Mouse (Mus musculus): ENCODE data around the gene Col26a1.
A peak's percentile ranks its signal among the peaks of the same experiment; 100 is the strongest.

DNA sequence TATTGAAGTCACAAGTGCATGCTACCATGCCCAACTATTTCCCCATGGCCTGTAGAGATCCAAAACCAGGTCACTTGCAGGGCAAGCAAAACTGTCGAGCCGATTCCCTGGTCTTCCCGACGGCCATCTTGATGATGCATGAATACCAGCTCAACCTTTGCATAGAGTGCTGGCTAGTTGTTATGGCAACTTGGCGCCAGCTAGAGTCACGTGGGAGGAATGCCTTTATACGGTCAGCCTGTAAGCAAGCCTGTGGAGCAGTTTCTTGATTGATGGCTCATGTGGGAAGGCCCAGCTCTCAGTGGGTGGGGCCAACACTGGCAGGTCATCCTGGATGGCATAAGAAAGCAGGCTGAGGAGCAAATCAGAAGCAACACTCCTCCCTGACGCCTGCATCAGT is 61.0 kb downstream of the Col26a1 start:
- TF ChIP-seq CTCF (IDR thresholded peaks at IDR 0.05; ENCODE audit: control insufficient read depth, insufficient read depth, insufficient read length): no peak
- TF ChIP-seq USF1 (IDR thresholded peaks at IDR 0.05; ENCODE audit: low read depth): peak; percentile 48
- TF ChIP-seq MAX (IDR thresholded peaks at IDR 0.05): no peak
- no peak for TF ChIP-seq MYOG (IDR thresholded peaks at IDR 0.05; ENCODE audit: control insufficient read depth, extremely low read depth, insufficient read length)
